Mouse (Mus musculus): Measurements from ENCODE around the gene Tbc1d10b.

Tbc1d10b gene

GRCm38 (mm10) chr7:127224616-127225015, 16.3 kb upstream of the Tbc1d10b start:
- no peak for DNase-seq

- DNase-seq, result no peak
Measured at GRCm38 (mm10) chr7:127223515-127224478, 15.5 kb upstream of the Tbc1d10b start.

- no peak for DNase-seq
Measured at GRCm38 (mm10) chr7:127223106-127223505, 14.8 kb upstream of the Tbc1d10b start.

- no peak for DNase-seq
Measured at GRCm38 (mm10) chr7:127220440-127220839, 12.2 kb upstream of the Tbc1d10b start.

GRCm38 (mm10) chr7:127218670-127219069, 10.4 kb upstream of the Tbc1d10b start:
- DNase-seq, result no peak

GRCm38 (mm10) chr7:127217901-127218642, 9.8 kb upstream of the Tbc1d10b start:
- no peak for DNase-seq

GRCm38 (mm10) chr7:127217475-127217874, 9.2 kb upstream of the Tbc1d10b start:
- DNase-seq, result no peak

- no peak for DNase-seq
Measured at GRCm38 (mm10) chr7:127216307-127216706, 8.0 kb upstream of the Tbc1d10b start.

- no peak for DNase-seq
Measured at GRCm38 (mm10) chr7:127214981-127215871, 7.0 kb upstream of the Tbc1d10b start.

- no peak for DNase-seq
Measured at GRCm38 (mm10) chr7:127214521-127214920, 6.3 kb upstream of the Tbc1d10b start.

GRCm38 (mm10) chr7:127213930-127214329, 5.7 kb upstream of the Tbc1d10b start:
- DNase-seq, result no peak

- DNase-seq, result no peak
Measured at GRCm38 (mm10) chr7:127213485-127213884, 5.2 kb upstream of the Tbc1d10b start.

- DNase-seq, result no peak
Measured at GRCm38 (mm10) chr7:127212432-127213250, 4.4 kb upstream of the Tbc1d10b start.

GRCm38 (mm10) chr7:127211014-127211745, 2.9 kb upstream of the Tbc1d10b start:
- DNase-seq, result no peak

GRCm38 (mm10) chr7:127210266-127210665, 2.0 kb upstream of the Tbc1d10b start:
- no peak for DNase-seq

- DNase-seq, result no peak
Measured at GRCm38 (mm10) chr7:127209851-127210250, 1.6 kb upstream of the Tbc1d10b start.

GRCm38 (mm10) chr7:127208553-127209438, 528 bp upstream of the Tbc1d10b start, which contains the start of gene Mylpf:
TSS of gene Mylpf (plus strand) at chr7:127208890.
- DNase-seq, result peak; percentile 88

- peak; percentile 33 for DNase-seq
Measured at GRCm38 (mm10) chr7:127207374-127208294, 634 bp downstream of the Tbc1d10b start.

GRCm38 (mm10) chr7:127206606-127207005, 1.7 kb downstream of the Tbc1d10b start:
- no peak for DNase-seq

All from right cerebral cortex, postnatal 25 days (tissue).